Mouse (Mus musculus) gastrocnemius, adult 8-10 months (tissue): ENCODE results near the gene Maml3. TPM values are rescaled to one million over a fixed set of nuclear protein-coding genes. Genes with fewer than 3 reads are reported as not detected.
A peak's percentile ranks its signal among the peaks of the same experiment; 100 is the strongest.

Experiments
- DNase-seq, 2 experiments: peaks; one replicate each; pipeline ENCODE4 v3.0.0; 2022; ENCODE audit warnings: low spot score in 2 of 2
- total RNA-seq, 4 experiments: library from RNA; stranded (reverse); gene quantifications; 2 replicates each; pipeline ENCODE4 v1.2.4; 2022

The Maml3 gene
- total RNA-seq, 4 experiments from 2014 or later, result 1.2 to 2.4 (median 1.8) TPM

DNA sequence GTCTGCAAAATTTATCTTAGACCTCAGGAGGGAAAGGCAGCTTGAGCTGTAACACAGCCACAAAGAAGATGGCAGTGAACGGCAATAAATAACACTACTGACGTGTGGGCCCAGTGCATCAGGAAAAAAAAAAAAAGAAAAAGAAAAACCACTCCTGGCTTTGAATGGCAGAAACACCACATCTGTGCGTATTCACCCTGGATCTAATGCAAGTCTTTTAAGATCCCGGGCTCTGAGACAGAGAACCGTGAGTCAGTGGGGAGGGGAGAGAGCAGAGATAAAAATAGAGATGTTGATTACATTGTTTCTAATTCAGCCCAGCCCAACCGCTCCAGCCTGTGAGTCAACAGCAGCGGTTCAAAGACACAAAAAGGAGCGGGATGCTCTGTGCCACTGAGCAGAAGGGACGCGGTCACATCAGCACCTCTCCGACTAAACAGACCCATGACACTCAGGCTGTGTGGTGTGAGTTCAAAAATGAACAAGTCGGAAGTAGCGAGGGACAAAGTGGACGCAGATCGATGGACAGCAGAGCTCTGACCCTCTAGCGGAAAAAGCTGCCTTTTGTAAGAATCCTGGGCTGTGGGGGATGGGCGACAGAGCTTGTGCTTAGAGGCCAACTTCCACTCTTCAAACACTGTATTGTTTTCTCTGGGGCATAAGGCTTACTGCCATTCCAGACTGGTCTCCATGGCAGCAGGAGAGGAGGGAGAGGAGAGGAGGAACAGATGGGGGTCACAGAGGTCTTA, 316.1 kb downstream of the Maml3 start:
- DNase-seq, result peak in 1 of 2 experiments; percentile 22

DNA sequence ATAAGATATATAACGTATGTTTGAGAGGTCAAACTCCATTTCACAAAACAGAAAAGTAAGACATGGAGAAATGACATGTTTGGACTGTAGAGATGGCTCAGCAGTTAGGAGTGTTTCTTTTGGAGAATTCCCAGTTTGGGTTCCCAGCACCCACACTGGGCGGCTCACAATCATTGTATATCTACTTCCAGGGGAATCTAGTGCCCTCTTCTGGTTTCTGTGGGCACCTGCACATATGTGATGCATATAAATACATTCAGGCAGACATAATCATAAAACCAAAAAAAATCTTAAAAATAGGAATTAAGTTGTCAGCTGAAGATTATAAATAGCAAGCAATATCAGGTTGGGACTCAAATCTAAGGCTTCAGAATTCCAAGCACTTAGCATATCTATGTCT, 316.9 kb downstream of the Maml3 start:
- DNase-seq, result no peak

- DNase-seq, result no peak
Observed at GRCm38 (mm10) chr3:51785796-51786195, 319.1 kb downstream of the Maml3 start.

DNA sequence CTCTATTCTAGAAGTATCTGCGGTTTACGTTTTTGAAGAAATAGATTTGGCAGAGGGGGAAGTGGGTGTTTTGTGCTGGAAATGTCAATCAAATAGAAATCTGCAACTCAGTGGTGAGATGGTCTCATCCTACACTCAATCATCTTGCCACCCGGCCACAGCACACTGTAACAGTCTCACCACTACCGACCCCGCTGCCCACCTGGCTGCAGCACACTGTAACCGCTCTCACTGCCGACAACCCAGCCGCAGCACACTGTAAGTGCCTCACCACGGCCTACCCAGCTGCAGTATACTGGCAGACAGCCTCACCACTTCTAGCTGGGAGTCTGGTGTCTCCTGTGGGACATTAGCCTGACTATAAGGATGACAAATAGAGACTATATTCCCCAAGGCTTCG, 322.7 kb downstream of the Maml3 start:
- DNase-seq, result no peak

DNA sequence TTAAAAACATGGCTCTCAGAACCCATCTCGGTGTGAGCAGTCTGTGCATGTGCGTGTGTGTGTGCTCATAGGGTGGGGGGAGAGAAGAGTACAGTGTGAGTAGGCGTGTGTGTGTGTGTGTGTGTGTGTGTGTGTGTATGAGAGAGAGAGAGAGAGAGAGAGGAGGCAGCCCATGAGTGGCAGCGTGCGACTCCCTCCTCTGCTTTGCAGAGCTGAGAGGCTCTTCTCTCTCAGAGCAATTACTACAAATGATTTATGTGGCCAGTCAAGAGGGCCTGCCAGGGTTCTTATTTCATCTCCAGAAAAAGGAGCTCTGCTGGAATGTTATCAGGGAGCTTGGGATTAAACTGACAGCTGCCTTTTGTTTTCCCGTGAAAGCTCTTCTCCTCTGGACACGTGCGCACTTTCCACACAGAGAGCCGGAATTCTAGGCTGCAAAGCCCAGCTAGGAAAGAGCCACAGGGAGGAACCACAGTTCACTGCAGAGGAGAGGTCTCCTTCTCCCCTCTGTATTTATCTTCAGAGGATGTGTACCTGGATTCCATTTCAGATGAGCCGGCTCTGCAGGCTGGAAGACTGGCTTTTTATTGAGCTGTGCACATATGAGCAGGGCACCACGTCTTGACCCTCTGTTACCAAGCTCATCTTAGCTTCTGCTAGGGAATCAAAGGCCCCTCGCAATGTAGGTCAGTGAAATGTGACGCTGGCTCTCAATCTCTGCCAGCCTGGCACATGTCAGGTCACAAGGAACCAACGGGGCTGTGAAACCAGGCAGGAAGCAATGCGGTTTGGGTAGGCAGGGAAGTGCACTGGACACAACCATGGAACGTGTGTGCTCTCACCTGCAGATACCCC, 325.9 kb downstream of the Maml3 start:
- peak; percentile 29 to 63 for DNase-seq

GRCm38 (mm10) chr3:51778179-51778578, 326.7 kb downstream of the Maml3 start:
- no peak for DNase-seq

DNA sequence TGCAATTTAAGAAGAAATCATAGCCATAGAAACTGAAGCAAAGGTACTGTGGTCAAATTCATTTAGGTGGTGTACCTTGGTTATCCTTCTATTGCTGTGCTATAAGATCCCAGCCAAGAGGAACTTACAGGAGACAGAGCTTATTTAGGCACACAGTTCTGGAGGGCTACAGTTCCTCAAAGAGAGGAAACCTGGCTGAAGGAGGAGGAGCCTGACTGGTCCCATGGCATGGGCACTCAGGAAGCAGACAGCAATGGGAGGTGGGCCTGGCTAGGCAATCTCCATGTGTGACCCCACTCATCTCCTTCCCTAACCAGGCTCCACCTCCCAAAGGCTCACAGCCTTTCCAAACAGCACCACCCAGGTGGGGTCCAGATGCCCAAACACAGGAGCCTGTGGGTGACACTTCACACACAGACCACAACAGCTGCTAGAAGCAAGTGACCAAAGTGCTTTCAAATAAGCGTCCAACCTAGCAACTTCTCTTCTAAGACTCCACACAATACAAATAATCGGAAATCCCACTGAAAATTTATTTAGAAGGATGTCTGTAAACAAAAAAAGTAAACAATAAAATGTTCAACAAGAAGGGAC, 328.8 kb downstream of the Maml3 start:
- no peak for DNase-seq

- DNase-seq, result no peak
Observed at GRCm38 (mm10) chr3:51773587-51773986, 331.3 kb downstream of the Maml3 start.

GRCm38 (mm10) chr3:51771839-51772630, 332.8 kb downstream of the Maml3 start:
- no peak for DNase-seq

DNA sequence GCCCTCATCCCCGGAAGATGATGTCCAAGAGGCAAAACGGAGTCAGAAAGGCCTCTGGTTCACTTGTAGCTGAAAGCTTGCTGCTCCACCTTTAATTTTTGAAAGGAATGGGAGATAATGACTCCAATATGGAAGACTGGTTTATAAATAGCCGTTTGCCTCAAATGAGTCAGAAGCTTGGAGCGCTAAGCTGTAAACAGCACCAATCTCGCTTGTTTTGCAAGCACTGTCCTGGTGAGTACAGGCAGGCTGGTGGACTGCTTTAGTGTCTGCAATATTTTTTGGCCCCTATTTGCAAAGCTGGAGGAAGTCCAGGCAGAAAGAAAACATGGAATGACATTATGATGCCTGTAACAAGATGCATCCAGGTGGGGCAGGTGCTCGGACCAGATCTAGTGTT, 335.7 kb downstream of the Maml3 start:
- DNase-seq, result peak in 1 of 2 experiments; percentile 7

DNA sequence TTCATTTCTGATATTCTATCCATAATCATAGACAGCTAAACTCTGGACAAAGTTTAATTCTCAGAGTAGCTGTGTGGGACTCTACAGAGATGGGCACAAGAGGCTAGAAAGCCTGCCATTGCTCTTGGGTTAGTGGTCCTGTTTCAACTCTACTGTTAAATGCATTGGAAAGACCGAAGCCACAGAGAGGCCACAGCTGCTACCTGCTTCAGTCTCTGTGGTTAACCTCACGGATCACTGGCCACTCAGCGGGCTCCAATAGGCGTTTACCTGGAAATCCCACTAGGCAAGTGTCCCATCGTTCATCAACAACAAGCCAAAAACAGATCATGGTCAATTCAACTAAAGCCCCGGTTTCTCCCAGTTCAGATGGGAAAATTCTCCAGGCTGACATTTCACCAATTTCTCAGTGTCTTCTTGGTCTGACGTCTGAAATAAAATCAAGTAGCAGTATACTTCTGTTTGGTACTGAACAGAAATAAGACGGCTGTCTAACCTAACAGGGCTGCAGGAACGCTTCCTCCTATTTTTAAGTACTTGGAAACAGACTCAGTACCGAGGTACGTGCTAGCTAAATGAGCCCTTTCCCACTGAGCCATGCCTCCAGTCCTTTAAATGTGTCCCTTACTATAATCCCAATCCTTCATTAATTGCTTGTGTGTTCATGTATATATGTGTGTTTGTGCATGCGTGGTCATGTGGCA, 339.5 kb downstream of the Maml3 start:
- DNase-seq, result no peak

GRCm38 (mm10) chr3:51764175-51764574, 340.7 kb downstream of the Maml3 start:
- no peak for DNase-seq

- DNase-seq, result no peak
Observed at GRCm38 (mm10) chr3:51762900-51763299, 342.0 kb downstream of the Maml3 start.

GRCm38 (mm10) chr3:51759534-51759933, 345.3 kb downstream of the Maml3 start:
- DNase-seq, result no peak

- DNase-seq, result no peak
Observed at GRCm38 (mm10) chr3:51757032-51757431, 347.8 kb downstream of the Maml3 start.

DNA sequence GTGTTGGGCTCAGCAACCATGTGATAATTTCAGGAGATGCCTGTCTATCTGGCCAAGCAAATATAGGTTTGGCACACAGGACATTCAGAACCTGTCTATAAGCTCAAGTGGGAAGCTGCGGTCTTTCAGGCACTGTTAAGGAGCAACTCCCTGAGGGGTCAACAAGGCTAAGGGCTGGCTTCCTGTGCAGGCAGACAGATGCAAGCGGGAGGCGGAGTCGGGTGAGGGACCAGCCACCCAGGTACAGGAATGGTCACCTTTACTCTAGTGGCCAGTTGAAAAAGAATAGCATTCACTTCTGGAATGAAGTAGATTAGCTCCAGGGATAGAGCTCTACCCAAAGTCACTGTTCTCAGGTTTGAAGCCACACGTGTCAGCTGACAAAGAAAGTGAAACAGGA, 348.6 kb downstream of the Maml3 start:
- no peak for DNase-seq

DNA sequence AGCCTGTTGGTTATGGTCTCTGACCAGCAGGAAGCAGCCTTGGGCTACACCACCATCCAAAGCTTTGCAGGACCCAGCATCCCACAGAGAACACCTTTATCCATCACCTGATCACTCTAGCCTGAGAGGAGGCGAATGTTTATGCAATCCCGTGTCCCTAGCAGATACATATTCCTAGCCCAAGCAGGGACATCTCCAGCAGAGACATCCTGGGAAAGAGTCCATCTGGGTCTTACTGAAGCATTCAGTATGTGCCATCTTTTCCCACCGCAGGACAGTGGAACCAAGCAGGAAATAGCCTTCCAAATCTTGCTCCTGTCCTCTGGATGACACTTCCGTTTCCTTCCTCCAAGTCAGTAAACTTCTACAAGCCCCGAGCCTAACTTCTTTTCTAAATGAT, 351.6 kb downstream of the Maml3 start:
- no peak for DNase-seq

- no peak for DNase-seq
Observed at GRCm38 (mm10) chr3:51751440-51751839, 353.4 kb downstream of the Maml3 start.

DNA sequence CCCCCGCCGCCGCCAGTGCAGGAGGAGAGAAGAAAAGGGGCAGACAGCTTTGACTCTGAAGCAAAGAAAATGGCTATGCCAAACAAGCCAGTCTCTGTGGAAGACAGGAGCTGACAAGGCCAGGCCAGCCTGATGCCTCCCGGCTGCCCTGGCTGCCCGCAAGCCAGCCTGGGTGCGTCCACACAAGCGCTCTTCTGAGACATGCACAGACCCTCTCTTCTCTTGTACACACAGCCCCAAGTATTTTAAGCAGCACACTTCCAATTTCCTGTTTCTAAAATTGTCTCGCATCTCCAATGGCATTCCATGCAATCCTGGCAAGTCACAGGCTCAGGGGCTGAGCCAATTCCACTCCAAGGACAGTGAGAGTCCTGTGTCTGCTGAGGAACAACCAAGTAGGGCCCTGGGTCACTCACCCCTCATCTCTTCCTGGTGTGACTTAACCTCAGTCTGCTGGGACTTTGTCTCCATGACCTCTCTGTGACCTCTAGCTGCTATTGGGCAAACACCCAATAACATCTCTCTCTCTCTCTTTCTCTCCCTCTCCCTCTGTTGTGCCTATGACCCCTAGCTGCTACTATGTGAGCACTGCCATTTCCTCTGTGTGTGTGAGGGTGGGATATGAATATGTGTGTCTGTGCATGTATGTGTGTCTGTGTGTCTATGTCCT, 354.9 kb downstream of the Maml3 start:
- peak in 1 of 2 experiments; percentile 39 for DNase-seq

- DNase-seq, result no peak
Observed at GRCm38 (mm10) chr3:51749421-51749811, 355.5 kb downstream of the Maml3 start.
